Mouse (Mus musculus): ENCODE measurements around the gene Casz1.

GRCm38 (mm10) chr4:148772658-148773057 lies 31.6 kb upstream of the Casz1 start:
- TF ChIP-seq EP300 (optimal IDR thresholded peaks at IDR 0.05) (no peak), CTCF (IDR thresholded peaks at IDR 0.05; ENCODE audit: low read depth) (no peak)
